Mouse (Mus musculus) liver, embryonic 11.5 days (tissue): ENCODE measurements around the gene Thada. TPM values are rescaled to one million over a fixed set of nuclear protein-coding genes. Genes with fewer than 3 reads are reported as not detected.

Experiments used
- ATAC-seq: fragments of 200-750 bp; cut with Nextera tagmentation; replicated peaks from 2 replicates; pipeline ENCODE4 v1.8.0; 2017; ENCODE audit warnings: moderate number of reproducible peaks, mild to moderate bottlenecking, moderate TSS enrichment, moderate library complexity; ENCODE audit not compliant: low FRiP score
- DNase-seq: peaks from one replicate; pipeline ENCODE4 v3.0.0-alpha.2; 2017; ENCODE audit warnings: low spot score
- H3K27ac ChIP-seq: fragments of 300-500 bp; sonication (generic); 2 replicates; pipeline ENCODE4 v1.5.1; 2014; ENCODE audit warnings: mild to moderate bottlenecking, low read depth, low read length, control low read depth
- H3K27me3 ChIP-seq: fragments of 300-500 bp; sonication (generic); replicated peaks from 2 replicates; pipeline ENCODE4 v1.6.1; 2014; ENCODE audit warnings: low read length, mixed read lengths; ENCODE audit not compliant: control insufficient read depth, insufficient read depth
- H3K36me3 ChIP-seq: fragments of 300-500 bp; sonication (generic); 2 replicates; pipeline ENCODE4 v1.6.1; 2014; ENCODE audit warnings: mild to moderate bottlenecking, low read length, moderate library complexity, mixed read lengths; ENCODE audit not compliant: control insufficient read depth, insufficient read depth
- H3K4me1 ChIP-seq: fragments of 300-500 bp; sonication (generic); replicated peaks from 2 replicates; pipeline ENCODE4 v1.6.1; 2014; ENCODE audit warnings: low read length, mixed read lengths; ENCODE audit not compliant: control insufficient read depth, insufficient read depth
- H3K4me2 ChIP-seq: fragments of 300-500 bp; sonication (generic); 2 replicates; pipeline ENCODE4 v1.6.1; 2014; ENCODE audit warnings: mild to moderate bottlenecking, control low read depth, moderate library complexity
- H3K4me3 ChIP-seq: fragments of 300-500 bp; sonication (generic); 2 replicates; pipeline ENCODE4 v1.5.1; 2014; ENCODE audit warnings: low read depth, low read length, control low read depth
- H3K9ac ChIP-seq: fragments of 300-500 bp; sonication (generic); 2 replicates; pipeline ENCODE4 v1.6.1; 2014; ENCODE audit warnings: low read depth, low read length, control low read depth
- H3K9me3 ChIP-seq: fragments of 300-500 bp; sonication (generic); 2 replicates; pipeline ENCODE4 v1.6.1; 2016; ENCODE audit warnings: low read length, inconsistent platforms, mixed read lengths; ENCODE audit not compliant: control insufficient read depth
- WGBS: fragments of 180-500 bp; shearing (Covaris S2); extraction: QIAGEN DNeasy Blood & Tissue Kit; methylation state at CpG from one replicate; pipeline ENCODE4 v1.1.7; 2014; 5-methylcytosine and 5-hydroxymethylcytosine counted together
- polyA plus RNA-seq: library from polyadenylated mRNA; unstranded; fragments of >200 nt; fragmentation: Nextera tagmentation; extraction: Ambion mirVana; gene quantifications from 2 replicates; pipeline ENCODE4 v1.2.1, GENCODE M21; 2014

Gene Thada
- polyA plus RNA-seq, 1 experiment from 2014 or later: 12.3 TPM

DNA sequence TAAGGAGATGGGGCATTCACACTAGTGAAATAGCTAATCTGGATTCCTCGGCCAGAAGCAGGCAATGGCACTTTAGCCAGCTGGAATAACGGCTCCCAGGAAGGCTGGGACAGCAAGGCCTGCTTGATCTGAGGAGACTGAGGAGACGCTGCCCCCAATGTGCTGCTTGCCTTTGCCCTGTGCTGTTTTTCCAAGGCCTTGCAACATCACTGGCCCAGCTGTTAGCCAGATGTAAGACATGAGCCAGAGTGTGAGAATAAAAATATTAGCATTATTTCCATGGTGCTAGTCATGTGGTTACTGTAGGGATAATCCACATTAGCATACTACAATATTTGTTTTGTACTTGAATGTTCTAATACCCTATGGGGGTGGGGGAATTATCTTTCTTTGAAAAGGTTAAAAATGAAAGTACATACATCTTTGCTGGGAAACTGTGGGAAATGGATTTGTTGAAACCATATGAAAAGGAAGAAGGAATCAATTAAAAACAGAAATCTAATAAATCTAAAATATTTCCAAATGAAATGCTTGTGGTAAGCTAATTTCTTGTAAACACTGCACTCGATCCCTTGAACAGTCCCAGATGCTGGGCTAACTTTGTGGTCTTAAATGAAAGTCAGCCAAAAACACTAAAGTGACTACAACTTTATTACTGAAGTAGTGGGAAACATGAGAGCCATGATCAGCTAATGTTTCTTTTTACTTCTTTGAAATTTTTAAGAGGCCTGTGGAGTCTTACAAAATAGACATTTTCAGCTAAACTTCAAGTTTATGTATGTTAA, 43.8 kb downstream of the Thada start:
- Histone ChIP-seq H3K4me1 (peaks cover 10% of the 10 kb centered on the region), H3K27ac (no peak overlapping the region), H3K9ac (no peak overlapping the region), H3K9me3 (no peaks in the 10 kb centered on the region), H3K36me3 (peaks cover 13% of the 10 kb centered on the region; the same call in 1 of the 2 replicates), H3K4me3 (no peak overlapping the region), H3K27me3 (no peaks in the 10 kb centered on the region), H3K4me2 (no peak overlapping the region)
- 90% methylated on average over 4 of the region's 4 CpGs for WGBS
- ATAC-seq: no peak
- DNase-seq: no peak

DNA sequence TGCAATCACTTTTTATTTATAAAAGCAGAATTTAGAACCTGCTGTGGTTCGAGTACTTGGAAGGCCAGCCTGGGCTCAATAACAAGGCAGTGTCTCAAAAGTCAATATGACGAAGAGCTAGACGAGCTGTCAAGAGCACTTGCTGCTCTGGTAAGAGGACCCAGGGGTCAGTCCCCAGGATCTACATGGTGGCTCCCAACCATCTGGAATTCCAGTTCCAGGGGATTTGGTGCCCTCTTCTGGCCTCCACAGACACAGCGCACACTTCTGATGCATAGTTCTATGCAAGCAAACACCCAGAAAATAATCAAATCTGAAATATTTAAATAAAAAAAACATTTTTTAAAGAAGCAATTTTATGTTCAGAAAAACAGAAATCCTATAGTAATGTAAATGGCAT, 45.0 kb downstream of the Thada start:
- Histone ChIP-seq H3K4me3 (no peak overlapping the region), H3K4me1 (peaks cover 10% of the 10 kb centered on the region), H3K9me3 (no peaks in the 10 kb centered on the region), H3K9ac (no peak overlapping the region), H3K36me3 (peaks cover 10% of the 10 kb centered on the region), H3K27me3 (no peaks in the 10 kb centered on the region), H3K4me2 (no peak overlapping the region), H3K27ac (no peak overlapping the region)
- WGBS: 94% methylated on average over 4 of the region's 4 CpGs
- ATAC-seq (no peak), DNase-seq (no peak)

DNA sequence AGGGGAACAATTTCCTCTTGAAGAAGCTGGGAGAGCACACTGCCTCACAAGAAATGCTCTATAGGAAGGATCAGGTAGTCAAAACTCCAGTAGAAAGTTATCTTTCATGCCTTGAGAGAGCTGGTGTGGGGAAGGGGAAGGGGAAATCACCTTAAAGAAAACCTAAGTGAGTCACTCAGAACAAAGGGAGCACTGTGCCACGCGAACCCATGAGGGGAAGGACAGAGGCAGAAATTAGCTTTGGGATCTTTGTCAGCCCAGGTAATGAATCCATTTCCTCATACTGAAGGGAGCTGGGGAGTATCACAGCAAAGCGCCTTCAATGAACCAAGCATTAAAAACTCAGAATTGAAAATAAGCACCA, 45.7 kb downstream of the Thada start:
- no peak for ATAC-seq
- WGBS: 83% methylated on average over 3 of the region's 3 CpGs
- Histone ChIP-seq H3K27me3 (no peaks in the 10 kb centered on the region), H3K4me2 (no peak overlapping the region), H3K4me3 (no peak overlapping the region), H3K36me3 (peaks cover 10% of the 10 kb centered on the region), H3K9me3 (no peaks in the 10 kb centered on the region), H3K9ac (peak overlapping the region; percentile 14; the same call in 1 of the 2 replicates), H3K27ac (peak overlapping the region; percentile 38; the same call in 1 of the 2 replicates), H3K4me1 (peaks cover 10% of the 10 kb centered on the region)
- no peak for DNase-seq

DNA sequence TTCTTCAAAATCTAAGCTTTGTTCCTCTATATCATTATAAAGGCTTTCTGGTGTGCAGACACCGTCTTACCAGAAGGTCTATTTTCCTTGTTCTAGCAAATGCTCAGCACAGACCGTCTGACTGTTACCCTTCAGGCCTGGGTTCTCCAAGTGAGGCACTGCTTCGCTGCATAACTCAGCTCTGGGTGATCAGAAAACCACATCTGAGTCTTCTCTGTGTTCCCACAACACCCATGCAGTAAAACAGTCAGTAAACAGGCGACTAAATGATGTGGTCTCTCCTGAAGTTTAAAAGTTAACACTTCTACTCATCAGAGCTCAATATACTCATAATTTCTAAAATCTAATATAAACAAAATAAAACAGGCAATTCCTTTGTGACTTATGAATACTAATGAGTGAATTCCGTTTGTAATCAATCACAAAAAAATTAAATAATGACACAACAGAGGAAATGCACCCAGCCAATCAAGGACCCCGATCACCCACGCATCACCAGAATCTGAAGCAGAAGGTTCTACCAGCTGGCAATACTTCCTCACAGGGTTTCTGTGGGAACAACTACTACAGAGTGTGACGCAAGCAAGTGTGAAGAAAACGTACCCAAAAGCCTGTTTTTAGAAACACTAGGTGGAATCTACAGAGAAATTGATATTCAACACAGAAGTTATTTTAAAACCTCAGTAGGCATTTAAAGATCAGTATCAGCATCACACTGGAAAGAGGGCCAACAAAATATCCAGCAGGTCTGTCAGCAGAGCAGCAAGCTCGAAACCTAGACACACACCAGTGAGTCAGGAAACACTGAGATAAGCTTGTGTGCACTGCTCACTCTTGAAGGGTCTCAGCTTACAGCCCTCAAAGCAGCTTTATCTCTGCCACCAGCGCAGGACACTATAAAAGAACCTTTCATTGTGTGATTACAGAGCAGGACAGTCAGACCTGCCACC, 46.4 kb downstream of the Thada start:
- Histone ChIP-seq H3K4me2 (no peak overlapping the region), H3K27ac (peak overlapping the region; percentile 38; the same call in 1 of the 2 replicates), H3K9me3 (no peaks in the 10 kb centered on the region), H3K4me3 (no peak overlapping the region), H3K9ac (peak overlapping the region; percentile 14; the same call in 1 of the 2 replicates), H3K4me1 (peaks cover 10% of the 10 kb centered on the region), H3K27me3 (no peaks in the 10 kb centered on the region), H3K36me3 (peaks cover 10% of the 10 kb centered on the region)
- DNase-seq (no peak), ATAC-seq (peak; percentile 93)
- WGBS: 59% methylated on average over 11 of the region's 11 CpGs

DNA sequence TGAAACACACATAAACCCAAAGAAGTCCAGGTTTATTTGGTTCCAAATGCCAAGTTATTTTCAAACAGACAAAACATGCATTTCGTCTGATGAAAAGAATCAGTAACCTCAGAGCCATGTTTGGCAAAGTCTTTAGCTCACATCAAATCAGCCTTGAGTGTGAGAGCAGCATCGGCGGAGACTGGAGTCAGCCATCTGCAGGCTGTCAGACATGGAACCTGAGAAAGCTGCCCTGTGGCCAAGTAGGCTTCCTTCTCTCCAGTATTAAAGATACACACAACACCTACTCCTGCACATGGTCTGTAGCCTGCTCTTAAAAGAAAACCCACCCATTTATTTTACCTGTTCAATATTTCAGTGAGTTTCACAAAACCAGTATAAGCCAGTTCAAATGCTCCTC, 50.1 kb downstream of the Thada start:
- WGBS: 87% methylated on average over 3 of the region's 3 CpGs
- ATAC-seq (no peak), DNase-seq (no peak)
- no peaks in the 10 kb centered on the region for H3K9me3 ChIP-seq
- no peak overlapping the region for H3K4me2 ChIP-seq
- H3K9ac ChIP-seq: no peak overlapping the region
- peaks cover 10% of the 10 kb centered on the region for H3K4me1 ChIP-seq
- no peaks in the 10 kb centered on the region for H3K27me3 ChIP-seq
- H3K36me3 ChIP-seq: peaks cover under 1% of the 10 kb centered on the region
- no peak overlapping the region for H3K4me3 ChIP-seq
- no peak overlapping the region for H3K27ac ChIP-seq

DNA sequence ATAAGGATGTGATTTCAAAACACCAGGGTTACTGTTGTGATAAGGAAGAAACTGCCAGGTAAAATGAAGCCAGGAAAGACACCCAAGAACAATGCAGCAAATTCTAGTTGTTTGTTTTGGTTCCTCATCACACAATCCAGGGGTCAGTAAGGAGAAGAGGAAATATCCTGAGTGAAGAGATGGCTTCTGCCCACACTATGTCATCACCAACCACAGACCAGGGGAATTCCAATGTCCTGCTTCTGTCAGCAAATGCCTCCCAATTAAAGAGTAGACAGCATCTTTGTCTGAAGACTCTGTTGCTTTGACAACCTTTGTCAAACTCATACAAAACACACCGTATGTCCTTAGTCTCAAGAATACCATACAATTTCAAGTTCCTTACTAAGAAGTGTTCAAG, 57.3 kb downstream of the Thada start:
- no peaks in the 10 kb centered on the region for H3K4me1 ChIP-seq
- 92% methylated on average over 1 of the region's 1 CpGs for WGBS
- no peak overlapping the region for H3K9ac ChIP-seq
- no peaks in the 10 kb centered on the region for H3K9me3 ChIP-seq
- H3K36me3 ChIP-seq: no peaks in the 10 kb centered on the region
- no peaks in the 10 kb centered on the region for H3K27me3 ChIP-seq
- H3K4me2 ChIP-seq: no peak overlapping the region
- ATAC-seq (no peak), DNase-seq (no peak)
- no peak overlapping the region for H3K27ac ChIP-seq
- no peak overlapping the region for H3K4me3 ChIP-seq

DNA sequence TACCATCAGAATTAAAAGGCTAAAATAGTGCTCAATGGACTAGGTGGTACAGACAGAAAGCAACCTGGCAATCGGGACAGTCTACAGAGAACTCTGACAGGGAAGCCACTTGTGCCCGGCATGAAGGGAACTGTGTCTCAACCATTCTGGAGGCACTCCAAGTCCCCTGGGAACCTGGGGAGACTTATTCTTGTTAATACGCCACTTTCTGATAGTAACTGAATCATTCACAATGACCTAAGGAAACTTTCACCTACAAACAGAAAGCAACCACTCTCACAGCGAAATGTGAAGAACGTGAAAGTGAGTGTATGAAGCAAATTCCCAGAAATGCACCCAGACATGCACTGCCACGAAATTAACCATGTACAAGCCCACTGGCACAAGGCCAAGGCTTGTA, 60.4 kb downstream of the Thada start:
- no peak for DNase-seq
- no peaks in the 10 kb centered on the region for H3K36me3 ChIP-seq

DNA sequence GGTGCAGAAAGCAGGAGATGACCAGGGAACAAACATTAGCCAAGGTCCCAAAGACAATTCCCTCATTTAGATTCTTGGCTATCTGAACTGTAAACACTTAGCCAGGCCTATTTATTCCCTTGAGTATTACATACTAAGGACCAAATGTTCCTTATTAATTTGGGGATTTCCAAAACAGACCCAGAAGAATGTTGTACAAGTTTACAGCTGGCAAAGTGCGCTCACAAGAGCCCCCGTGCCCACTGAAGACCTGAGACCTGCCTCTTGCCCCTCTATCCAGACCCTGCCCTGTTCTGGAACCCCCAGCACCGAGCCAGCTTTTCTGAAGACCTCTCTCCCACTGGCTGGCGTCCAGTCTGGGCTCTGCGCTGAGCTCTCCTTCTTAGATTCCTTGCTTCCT, 64.2 kb downstream of the Thada start:
- DNase-seq: no peak
- Histone ChIP-seq H3K36me3 (peaks cover 3% of the 10 kb centered on the region; the same call in 1 of the 2 replicates), H3K4me1 (no peaks in the 10 kb centered on the region), H3K9ac (no peak overlapping the region), H3K27me3 (no peaks in the 10 kb centered on the region), H3K9me3 (no peaks in the 10 kb centered on the region), H3K4me3 (no peak overlapping the region), H3K4me2 (no peak overlapping the region), H3K27ac (no peak overlapping the region)
- no peak for ATAC-seq
- 90% methylated on average over 5 of the region's 5 CpGs for WGBS

More for the DNA sequence above, 60.4 kb downstream of the Thada start:
- H3K9me3 ChIP-seq: no peaks in the 10 kb centered on the region
- no peaks in the 10 kb centered on the region for H3K4me1 ChIP-seq
- no peak overlapping the region for H3K4me2 ChIP-seq
- 91% methylated on average over 6 of the region's 6 CpGs for whole genome bisulfite sequencing
- H3K27ac ChIP-seq: no peak overlapping the region
- ATAC-seq: no peak
- H3K9ac ChIP-seq: no peak overlapping the region
- H3K27me3 ChIP-seq: no peaks in the 10 kb centered on the region
- no peak overlapping the region for H3K4me3 ChIP-seq
